Mouse (Mus musculus) thymus, postnatal 14 days (tissue): ENCODE measurements around the gene Gnrhr.
A peak's percentile ranks its signal among the peaks of the same experiment; 100 is the strongest.

ENCODE experiments used
- DNase-seq: peaks from one replicate; pipeline ENCODE4 v3.0.0; 2021

The Gnrhr gene

GRCm38 (mm10) chr5:86197801-86198200 is at the start of gene Gnrhr:
Gnrhr (minus strand) TSS chr5:86197901.
- DNase-seq = no peak

- DNase-seq = no peak
Measured at GRCm38 (mm10) chr5:86246559-86246958, 48.9 kb upstream of the Gnrhr start.

- no peak for DNase-seq
Measured at GRCm38 (mm10) chr5:86244880-86245279, 47.2 kb upstream of the Gnrhr start.

- DNase-seq = no peak
Measured at GRCm38 (mm10) chr5:86244275-86244674, 46.6 kb upstream of the Gnrhr start.

GRCm38 (mm10) chr5:86227156-86227853 is 29.6 kb upstream of the Gnrhr start:
- no peak for DNase-seq

GRCm38 (mm10) chr5:86191356-86191755 is 6.3 kb downstream of the Gnrhr start:
- DNase-seq = no peak

- peak; percentile 46 for DNase-seq
Measured at GRCm38 (mm10) chr5:86190770-86191169, 6.9 kb downstream of the Gnrhr start.

- DNase-seq = no peak
Measured at GRCm38 (mm10) chr5:86190290-86190689, 7.4 kb downstream of the Gnrhr start.

- DNase-seq = no peak
Measured at GRCm38 (mm10) chr5:86187441-86187840, 10.3 kb downstream of the Gnrhr start.

GRCm38 (mm10) chr5:86173778-86174177 is 23.9 kb downstream of the Gnrhr start:
- no peak for DNase-seq

- DNase-seq = peak; percentile 100
Measured at GRCm38 (mm10) chr5:86172449-86173161, 25.1 kb downstream of the Gnrhr start, which contains the start of gene Uba6. Uba6 (minus strand) TSS chr5:86172803.

GRCm38 (mm10) chr5:86172088-86172448 is 25.6 kb downstream of the Gnrhr start:
- DNase-seq = no peak
